Mouse (Mus musculus): Measurements from ENCODE around the gene Tbx19. TPM values are rescaled to one million over a fixed set of nuclear protein-coding genes. Genes with fewer than 3 reads are reported as not detected.
A peak's percentile ranks its signal among the peaks of the same experiment; 100 is the strongest.

The Tbx19 gene
- total RNA-seq, 2 experiments from 2014 or later, result not detected

GRCm38 (mm10) chr1:165186491-165186890 lies 25.9 kb upstream of the Tbx19 start:
- intact Hi-C loops (cut with DNase I), result no loop called here

GRCm38 (mm10) chr1:165185116-165185515 lies 24.5 kb upstream of the Tbx19 start:
- DNase-seq, result no peak
- intact Hi-C loops (cut with DNase I), result no loop called here

More at GRCm38 (mm10) chr1:165186491-165186890, 25.9 kb upstream of the Tbx19 start:
- DNase-seq, result no peak

- intact Hi-C loops (cut with DNase I), result no loop called here
- DNase-seq, result no peak
Observed at GRCm38 (mm10) chr1:165184178-165184577, 23.6 kb upstream of the Tbx19 start.

- intact Hi-C loops (cut with DNase I), result no loop called here
- DNase-seq, result no peak
Observed at GRCm38 (mm10) chr1:165183400-165183799, 22.8 kb upstream of the Tbx19 start.

GRCm38 (mm10) chr1:165179321-165179720 lies 18.7 kb upstream of the Tbx19 start:
- DNase-seq, result no peak
- intact Hi-C loops (cut with DNase I), result no loop called here

GRCm38 (mm10) chr1:165178075-165178474 lies 17.5 kb upstream of the Tbx19 start:
- DNase-seq, result no peak
- intact Hi-C loops (cut with DNase I), result no loop called here

GRCm38 (mm10) chr1:165174059-165174616 lies 13.6 kb upstream of the Tbx19 start:
- DNase-seq, result no peak
- intact Hi-C loops (cut with DNase I), result no loop called here

- intact Hi-C loops (cut with DNase I), result no loop called here
- DNase-seq, result no peak
Observed at GRCm38 (mm10) chr1:165171277-165171676, 10.7 kb upstream of the Tbx19 start.

- no peak for DNase-seq
- intact Hi-C loops (cut with DNase I), result no loop called here
Observed at GRCm38 (mm10) chr1:165170157-165170556, 9.6 kb upstream of the Tbx19 start.

- intact Hi-C loops (cut with DNase I), result no loop called here
- DNase-seq, result no peak
Observed at GRCm38 (mm10) chr1:165169462-165169861, 8.9 kb upstream of the Tbx19 start.

GRCm38 (mm10) chr1:165164920-165165319 lies 4.3 kb upstream of the Tbx19 start:
- intact Hi-C loops (cut with DNase I), result no loop called here
- DNase-seq, result no peak

GRCm38 (mm10) chr1:165158841-165159240 lies 1.7 kb downstream of the Tbx19 start:
- intact Hi-C loops (cut with DNase I), result no loop called here
- no peak for DNase-seq

- DNase-seq, result no peak
- intact Hi-C loops (cut with DNase I), result no loop called here
Observed at GRCm38 (mm10) chr1:165154162-165154561, 6.4 kb downstream of the Tbx19 start.

- intact Hi-C loops (cut with DNase I), result no loop called here
- no peak for DNase-seq
Observed at GRCm38 (mm10) chr1:165151216-165151615, 9.4 kb downstream of the Tbx19 start.

GRCm38 (mm10) chr1:165142343-165142916 lies 18.1 kb downstream of the Tbx19 start:
- intact Hi-C loops (cut with DNase I), result no loop called here
- no peak for DNase-seq

GRCm38 (mm10) chr1:165140227-165140626 lies 20.3 kb downstream of the Tbx19 start:
- DNase-seq, result no peak
- intact Hi-C loops (cut with DNase I), result no loop called here

- intact Hi-C loops (cut with DNase I), result no loop called here
- no peak for DNase-seq
Observed at GRCm38 (mm10) chr1:165133858-165134257, 26.7 kb downstream of the Tbx19 start.

- intact Hi-C loops (cut with DNase I), result no loop called here
- DNase-seq, result no peak
Observed at GRCm38 (mm10) chr1:165133279-165133678, 27.3 kb downstream of the Tbx19 start.

GRCm38 (mm10) chr1:165132187-165132877 lies 28.2 kb downstream of the Tbx19 start:
- DNase-seq, result peak; percentile 75 to 86
- intact Hi-C loops (cut with DNase I), result no loop called here

GRCm38 (mm10) chr1:165129573-165129972 lies 31.0 kb downstream of the Tbx19 start:
- no peak for DNase-seq
- intact Hi-C loops (cut with DNase I), result no loop called here

GRCm38 (mm10) chr1:165121096-165121495 lies 39.5 kb downstream of the Tbx19 start:
- no peak for DNase-seq
- intact Hi-C loops (cut with DNase I), result loop anchor here (2.0 to 5.0 kb wide), 5 partner anchors 222 to 754 kb away; partner anchors contain the start of gene Atp1b1

- intact Hi-C loops (cut with DNase I), result loop anchor here (1.0 to 5.0 kb wide), 6 partner anchors 222 to 803 kb away; partner anchors contain the start of gene Atp1b1
- DNase-seq, result peak; percentile 89 to 94
Observed at GRCm38 (mm10) chr1:165120349-165120898, 40.1 kb downstream of the Tbx19 start.

Measured in heart, postnatal 10 days (tissue).